ENCODE assay signal across 30 mouse cellular contexts in the genomic region with DNA sequence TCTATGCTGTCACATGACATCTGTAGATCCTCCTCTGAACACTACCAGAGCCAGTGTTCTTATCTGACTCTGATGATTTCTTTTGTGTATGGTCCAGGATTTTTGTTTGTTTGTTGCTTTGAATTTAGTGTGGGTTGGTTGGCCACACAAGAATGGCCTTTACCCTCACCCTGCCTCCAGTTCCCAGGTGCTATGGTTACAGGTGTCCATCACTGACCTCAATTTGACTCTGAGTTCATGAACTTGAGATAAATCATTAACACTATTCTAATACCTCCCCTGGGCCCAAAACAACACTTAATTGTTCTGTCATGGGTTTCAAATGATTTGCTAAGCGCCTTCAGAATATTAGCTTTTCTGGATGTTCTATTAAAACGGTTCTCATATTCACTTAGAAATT.
DNase-seq lines count a peak whose midpoint lies in the region; ATAC-seq and TF ChIP-seq lines count a peak whose summit lies in the region.
"Had no signal": no experiment of that assay in that cellular context is flagged by ENCODE, and none has a peak within 500 bp of the region (broad histone marks: within the 10 kb centered on the region; RNA-seq: fewer than 3 reads in every experiment).

No protein-coding gene starts in this region.

- ATAC-seq in kidney, embryonic 16.5 days (ENCODE audit: low FRiP score, low TSS enrichment) = no peak
- ATAC-seq in kidney, embryonic 14.5 days (ENCODE audit: low FRiP score, low TSS enrichment) = no peak
- ATAC-seq in erythroid progenitor cell, adult 5-6 weeks (replicated peaks; ENCODE audit: low FRiP score, poor library complexity, severe bottlenecking) = no peak
- ATAC-seq: activated CD4-positive, CD25-positive, alpha-beta regulatory T cell, adult 4 months; forebrain, embryonic 13.5 days; forebrain, embryonic 16.5 days had no signal

- 44% methylated on average over 2 of the region's 2 CpGs for WGBS in kidney, adult 2 months
- 74% methylated on average over 2 of the region's 2 CpGs for WGBS in kidney, embryonic 16.5 days
- WGBS in kidney, embryonic 14.5 days = 68% methylated on average over 2 of the region's 2 CpGs

- no peak for TF ChIP-seq CTCF in kidney, adult 2 months (conservative IDR thresholded peaks at IDR 0.05; ENCODE audit: insufficient read depth, insufficient read length, low read depth, low read length)
- no peak for TF ChIP-seq CTCF in left cerebral cortex, adult 2 months (IDR thresholded peaks at IDR 0.05)

- intact Hi-C loops in left cerebral cortex, adult 2 months (cut with DNase I) = no loop called here

- no peak overlapping the region for H3K27ac ChIP-seq in kidney, adult 2 months (ENCODE audit: insufficient read depth, low read depth, low read length)
- H3K27ac ChIP-seq in kidney, embryonic 16.5 days (ENCODE audit: low read length) = peak overlapping the region; percentile 46; the same call in 1 of the 2 replicates
- no peak overlapping the region for H3K27ac ChIP-seq in kidney, embryonic 14.5 days (ENCODE audit: low read depth, low read length)
- H3K27ac ChIP-seq in left cerebral cortex, adult 2 months = peak overlapping the region; percentile 92; the same call in 1 of the 2 replicates
- H3K27ac ChIP-seq: embryonic facial prominence, embryonic 10.5 days; embryonic facial prominence, embryonic 13.5 days; forebrain, embryonic 10.5 days; forebrain, embryonic 13.5 days; heart, embryonic 15.5 days; hindbrain, embryonic 10.5 days; hindbrain, embryonic 13.5 days had no signal

- no peaks in the 10 kb centered on the region for H3K27me3 ChIP-seq in kidney, adult 2 months (replicated peaks; ENCODE audit: control insufficient read depth, insufficient read depth, low read length)
- no peaks in the 10 kb centered on the region for H3K27me3 ChIP-seq in kidney, embryonic 16.5 days (ENCODE audit: insufficient read depth, low read length)
- no peaks in the 10 kb centered on the region for H3K27me3 ChIP-seq in kidney, embryonic 14.5 days (ENCODE audit: control insufficient read depth, insufficient read depth, low read length)
- H3K27me3 ChIP-seq: embryonic facial prominence, embryonic 13.5 days; forebrain, embryonic 13.5 days; heart, embryonic 12.5 days; heart, embryonic 15.5 days; hindbrain, embryonic 13.5 days had no signal

- peaks cover 5% of the 10 kb centered on the region; the same call in 1 of the 2 replicates for H3K4me1 ChIP-seq in kidney, adult 2 months (ENCODE audit: control insufficient read depth, insufficient read depth, low read length)
- 0 out of 2 replicates have a peak, but pooled peaks cover 4% of the 10 kb centered on the region for H3K4me1 ChIP-seq in kidney, embryonic 16.5 days (ENCODE audit: insufficient read depth, low read length)
- no peaks in the 10 kb centered on the region for H3K4me1 ChIP-seq in kidney, embryonic 14.5 days (ENCODE audit: control insufficient read depth, insufficient read depth, low read length)
- H3K4me1 ChIP-seq: embryonic facial prominence, embryonic 13.5 days; forebrain, embryonic 13.5 days had no signal

- no peak overlapping the region for H3K4me3 ChIP-seq in kidney, adult 2 months (ENCODE audit: insufficient read depth, low read depth, low read length)
- no peak overlapping the region for H3K4me3 ChIP-seq in kidney, embryonic 16.5 days (ENCODE audit: low read length)
- H3K4me3 ChIP-seq in kidney, embryonic 14.5 days (ENCODE audit: low read length) = no peak overlapping the region
- H3K4me3 ChIP-seq in left cerebral cortex, adult 2 months = no peak overlapping the region
- H3K4me3 ChIP-seq: embryonic facial prominence, embryonic 10.5 days; embryonic facial prominence, embryonic 13.5 days; erythroblast, embryonic 14.5 days; forebrain, embryonic 10.5 days; forebrain, embryonic 13.5 days; heart, embryonic 12.5 days; heart, embryonic 15.5 days; hindbrain, embryonic 10.5 days; hindbrain, embryonic 13.5 days had no signal

- TF ChIP-seq POLR2A in kidney, adult 2 months (IDR thresholded peaks at IDR 0.05; ENCODE audit: low read depth, low read length) = no peak

- H3K4me2 ChIP-seq in kidney, embryonic 16.5 days (replicated peaks; ENCODE audit: low read depth, low read length) = no peak overlapping the region
- H3K4me2 ChIP-seq in kidney, embryonic 14.5 days (replicated peaks; ENCODE audit: low read depth, low read length) = no peak overlapping the region
- H3K4me2 ChIP-seq: embryonic facial prominence, embryonic 13.5 days; forebrain, embryonic 13.5 days; heart, embryonic 12.5 days; heart, embryonic 15.5 days; hindbrain, embryonic 13.5 days had no signal

- H3K36me3 ChIP-seq in kidney, adult 2 months (ENCODE audit: control insufficient read depth, insufficient read depth, low read length) = no peaks in the 10 kb centered on the region
- no peaks in the 10 kb centered on the region for H3K36me3 ChIP-seq in kidney, embryonic 16.5 days (ENCODE audit: insufficient read depth, low read length)
- H3K36me3 ChIP-seq in kidney, embryonic 14.5 days (ENCODE audit: control insufficient read depth, insufficient read depth, low read length) = no peaks in the 10 kb centered on the region
- H3K36me3 ChIP-seq: embryonic facial prominence, embryonic 10.5 days; embryonic facial prominence, embryonic 13.5 days; forebrain, embryonic 10.5 days; heart, embryonic 12.5 days; heart, embryonic 15.5 days; hindbrain, embryonic 10.5 days; hindbrain, embryonic 13.5 days had no signal

- DNase-seq in kidney, adult 2 months = peak; percentile 80
- DNase-seq in kidney, postnatal 10 days = no peak
- DNase-seq in left cerebral cortex, adult 2 months (ENCODE audit: extremely low spot score in 1 of 2, low spot score in 2 of 2) = no peak
- no peak for DNase-seq in left cerebral cortex, adult 18-20 months (ENCODE audit: low spot score in 2 of 2)
- DNase-seq in kidney, postnatal 14 days = peak; percentile 39
- DNase-seq: adrenal gland, adult 8-10 months; adrenal gland, postnatal 25 days; cerebellum, adult 11-12 months; cerebellum, adult 8-10 months; cerebellum, postnatal 10 days; cerebellum, postnatal 36 days; embryo, embryonic 11 days; gastrocnemius, postnatal 10 days; gastrocnemius, postnatal 36 days; heart, postnatal 10 days; heart, postnatal 36 days had no signal

- H3K9ac ChIP-seq in kidney, embryonic 16.5 days (replicated peaks; ENCODE audit: low read length) = no peak overlapping the region
- H3K9ac ChIP-seq in kidney, embryonic 14.5 days (ENCODE audit: low read depth, low read length) = no peak overlapping the region
- H3K9ac ChIP-seq: embryonic facial prominence, embryonic 13.5 days; forebrain, embryonic 13.5 days; heart, embryonic 12.5 days; heart, embryonic 15.5 days; hindbrain, embryonic 13.5 days had no signal

- no peaks in the 10 kb centered on the region for H3K9me3 ChIP-seq in kidney, embryonic 16.5 days (ENCODE audit: low read length)
- H3K9me3 ChIP-seq in kidney, embryonic 14.5 days (ENCODE audit: control insufficient read depth, low read length) = no peaks in the 10 kb centered on the region
- H3K9me3 ChIP-seq: embryonic facial prominence, embryonic 10.5 days; embryonic facial prominence, embryonic 13.5 days; forebrain, embryonic 10.5 days; forebrain, embryonic 13.5 days; heart, embryonic 12.5 days; heart, embryonic 15.5 days; hindbrain, embryonic 10.5 days; hindbrain, embryonic 13.5 days had no signal

Comparison
In these comparisons a context has a peak if more than half of its experiments do, and no peak if none do; other contexts are left out.
1. DNase-seq: peak in kidney, adult 2 months (single experiment) and kidney, postnatal 14 days (single experiment); none in kidney, postnatal 10 days (single experiment), left cerebral cortex, adult 2 months (0 of 2) and left cerebral cortex, adult 18-20 months (0 of 2).
2. H3K27ac ChIP-seq: peak in kidney, embryonic 16.5 days (single experiment) and left cerebral cortex, adult 2 months (single experiment); none in kidney, adult 2 months (single experiment) and kidney, embryonic 14.5 days (single experiment).